Mouse (Mus musculus): ENCODE data around the gene Ptprf. TPM values are rescaled to one million over a fixed set of nuclear protein-coding genes. Genes with fewer than 3 reads are reported as not detected.

Gene Ptprf
- polyA plus RNA-seq, 1 experiment, result 0.01 TPM

DNA sequence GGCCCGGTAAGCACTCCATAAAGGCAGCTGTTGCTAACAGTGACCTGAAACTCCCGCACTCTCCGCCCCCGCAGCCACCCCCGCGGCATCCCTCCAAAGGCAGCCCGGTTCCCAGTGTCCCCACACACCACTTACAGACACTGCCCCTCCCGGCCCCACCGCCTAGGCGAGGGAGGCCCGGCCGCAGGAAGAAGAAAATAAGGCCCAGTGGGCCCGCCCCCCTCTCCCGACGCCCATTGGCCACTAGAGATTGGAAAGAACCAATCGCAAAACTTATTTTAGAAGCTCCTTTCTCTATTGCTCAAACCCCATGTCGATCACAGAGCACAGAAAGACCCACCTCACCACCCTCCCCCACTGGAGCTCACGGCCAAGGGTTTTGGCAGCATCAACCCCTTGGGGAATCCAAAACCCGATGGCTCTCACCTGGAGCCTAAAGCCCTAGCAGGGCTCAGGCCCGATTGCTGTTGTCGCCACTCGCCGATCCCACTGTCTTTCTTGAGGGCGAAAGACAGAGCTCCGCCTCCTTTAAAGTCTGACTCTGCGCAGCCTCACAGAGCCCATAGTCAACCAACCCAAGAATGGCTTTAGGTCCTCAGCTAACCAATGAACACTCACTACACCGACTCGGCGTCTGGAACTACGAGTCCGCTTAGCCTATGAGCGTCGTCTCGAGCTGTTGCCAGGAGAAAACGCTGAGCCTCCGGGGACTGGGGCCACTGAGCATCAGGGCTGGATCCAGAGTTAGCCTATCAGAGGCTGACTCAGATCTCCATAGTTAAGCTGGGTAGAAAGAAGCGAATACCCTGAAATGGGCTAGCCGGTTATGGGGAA is 111.5 kb downstream of the Ptprf start, which contains the start of gene Kdm4a:
Kdm4a (minus strand) TSS at position 577 of the 834 bp plus-strand sequence.
- H3K4me3 ChIP-seq (replicated peaks), result peak within 1 kb of the TSS; percentile 90
- H3K27me3 ChIP-seq (ENCODE audit: control insufficient read depth), result no peaks in the 10 kb centered on the region
- peaks cover 23% of the 10 kb centered on the region for H3K4me1 ChIP-seq (ENCODE audit: control insufficient read depth)
- H3K9me3 ChIP-seq (ENCODE audit: control insufficient read depth, low read length), result no peaks in the 10 kb centered on the region
- peaks cover 30% of the 10 kb centered on the region for H3K36me3 ChIP-seq (ENCODE audit: control insufficient read depth)
- no peak for TF ChIP-seq GATA1 (IDR thresholded peaks at IDR 0.05; ENCODE audit: low read length)
- no peak for TF ChIP-seq TAL1 (IDR thresholded peaks at IDR 0.05; ENCODE audit: low read length)

DNA sequence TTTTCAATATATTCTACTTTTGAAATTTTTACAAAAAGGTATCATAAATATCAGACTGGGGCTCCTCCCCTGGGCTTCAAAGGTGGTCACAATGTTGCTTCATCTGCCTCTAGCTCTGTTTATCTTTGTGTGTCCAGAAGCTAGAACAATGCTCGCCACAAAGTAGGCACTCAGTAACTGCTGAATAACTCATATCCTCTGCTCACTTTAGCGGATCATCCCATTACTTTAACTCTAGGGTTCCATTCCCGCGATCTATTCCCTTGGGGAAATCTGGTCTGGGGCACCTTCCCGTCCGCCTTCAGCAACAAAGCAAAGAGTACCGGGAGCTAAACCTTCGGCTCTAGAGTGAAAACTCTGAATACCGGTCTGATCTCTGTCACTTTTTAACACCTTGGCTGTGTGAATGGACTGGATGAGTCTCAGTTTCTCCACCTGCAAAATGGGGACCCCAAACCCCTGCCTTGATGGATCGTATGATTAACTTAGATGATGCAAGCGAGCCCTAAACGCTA is 112.2 kb downstream of the Ptprf start:
- Histone ChIP-seq H3K9me3 (ENCODE audit: control insufficient read depth, low read length) (no peaks in the 10 kb centered on the region), H3K4me1 (ENCODE audit: control insufficient read depth) (peaks cover 23% of the 10 kb centered on the region), H3K27me3 (ENCODE audit: control insufficient read depth) (no peaks in the 10 kb centered on the region), H3K4me3 (replicated peaks) (peak overlapping the region; percentile 90), H3K36me3 (ENCODE audit: control insufficient read depth) (peaks cover 36% of the 10 kb centered on the region)
- no peak for TF ChIP-seq GATA1 (IDR thresholded peaks at IDR 0.05; ENCODE audit: low read length)

DNA sequence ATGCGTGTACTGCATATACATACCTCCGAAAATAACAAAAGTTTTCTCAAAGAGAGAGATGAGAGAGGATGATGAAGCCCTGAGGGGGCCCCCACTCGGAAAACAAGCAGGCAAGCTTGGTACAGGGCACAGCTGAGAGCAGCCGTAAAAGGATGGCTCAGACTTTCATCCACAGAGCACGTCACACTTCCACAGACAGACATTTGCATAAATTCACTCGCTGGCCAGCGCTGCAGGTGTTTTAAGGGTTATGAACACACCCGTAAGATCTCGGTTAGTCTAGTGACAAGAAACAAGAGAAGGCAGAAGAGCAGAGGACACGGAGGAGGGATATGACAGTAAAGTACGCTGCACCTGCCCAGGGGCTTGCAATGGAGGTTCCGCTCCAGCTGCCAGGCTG is 118.7 kb downstream of the Ptprf start:
- Histone ChIP-seq H3K4me3 (replicated peaks) (no peak overlapping the region), H3K36me3 (ENCODE audit: control insufficient read depth) (peaks cover 98% of the 10 kb centered on the region), H3K27me3 (ENCODE audit: control insufficient read depth) (no peaks in the 10 kb centered on the region), H3K9me3 (ENCODE audit: control insufficient read depth, low read length) (no peaks in the 10 kb centered on the region), H3K4me1 (ENCODE audit: control insufficient read depth) (no peaks in the 10 kb centered on the region)
- TF ChIP-seq TAL1 (IDR thresholded peaks at IDR 0.05; ENCODE audit: low read length), result no peak
- TF ChIP-seq GATA1 (IDR thresholded peaks at IDR 0.05; ENCODE audit: low read length), result no peak

GRCm38 (mm10) chr4:118171006-118171405 is 120.2 kb downstream of the Ptprf start:
- H3K9me3 ChIP-seq (ENCODE audit: control insufficient read depth, low read length), result no peaks in the 10 kb centered on the region
- no peaks in the 10 kb centered on the region for H3K4me1 ChIP-seq (ENCODE audit: control insufficient read depth)
- no peaks in the 10 kb centered on the region for H3K27me3 ChIP-seq (ENCODE audit: control insufficient read depth)
- H3K4me3 ChIP-seq (replicated peaks), result no peak overlapping the region
- TF ChIP-seq TAL1 (IDR thresholded peaks at IDR 0.05; ENCODE audit: low read length) (no peak), GATA1 (IDR thresholded peaks at IDR 0.05; ENCODE audit: low read length) (no peak)
- peaks cover 98% of the 10 kb centered on the region for H3K36me3 ChIP-seq (ENCODE audit: control insufficient read depth)

GRCm38 (mm10) chr4:118162123-118162522 is 129.1 kb downstream of the Ptprf start:
- H3K27me3 ChIP-seq (ENCODE audit: control insufficient read depth), result no peaks in the 10 kb centered on the region
- no peaks in the 10 kb centered on the region; the same call in 1 of the 2 replicates for H3K9me3 ChIP-seq (ENCODE audit: control insufficient read depth, low read length)
- no peak overlapping the region for H3K4me3 ChIP-seq (replicated peaks)
- TF ChIP-seq TAL1 (IDR thresholded peaks at IDR 0.05; ENCODE audit: low read length) (no peak), GATA1 (IDR thresholded peaks at IDR 0.05; ENCODE audit: low read length) (no peak)
- H3K36me3 ChIP-seq (ENCODE audit: control insufficient read depth), result peaks cover 96% of the 10 kb centered on the region
- no peaks in the 10 kb centered on the region for H3K4me1 ChIP-seq (ENCODE audit: control insufficient read depth)

Other genes with a start within 250 kb of the Ptprf start
- 0.70 and 0.85 TPM in 2 replicates for gene St3gal3, start 156.5 kb downstream of the Ptprf start, polyA plus RNA-seq (2012)
- 2.6 and 3.3 TPM in 2 replicates for gene Kdm4a, start 111.4 kb downstream of the Ptprf start, polyA plus RNA-seq (2012)
- gene Szt2, start 117.9 kb upstream of the Ptprf start, polyA plus RNA-seq (2012), result 8.5 and 9.3 TPM in 2 replicates
- 6.4 and 8.6 TPM in 2 replicates for gene Med8, start 117.9 kb upstream of the Ptprf start, polyA plus RNA-seq (2012)
- gene Elovl1, start 136.7 kb upstream of the Ptprf start, polyA plus RNA-seq (2012), result 8.2 and 9.2 TPM in 2 replicates
- gene Cdc20, start 145.9 kb upstream of the Ptprf start, polyA plus RNA-seq (2012), result 24.8 and 31.7 TPM in 2 replicates
- gene Mpl, start 166.1 kb upstream of the Ptprf start, polyA plus RNA-seq (2012), result 0.11 and 0.13 TPM in 2 replicates
- 0.08 and 0.10 TPM in 2 replicates for gene Tie1, start 198.7 kb upstream of the Ptprf start, polyA plus RNA-seq (2012)
- 0.05 TPM in 1 of 2 replicates, not detected in the other for gene 2610528J11Rik, start 235.6 kb upstream of the Ptprf start, polyA plus RNA-seq (2012)

All from erythroblast, embryonic 14.5 days (primary cell).